In genomic region chr2:4476608-4477007, GRCm38 (mm10) we compare ENCODE assay signal across 24 mouse cellular contexts.
DNase-seq lines count a peak whose midpoint lies in the region; ATAC-seq and TF ChIP-seq lines count a peak whose summit lies in the region.
"Had no signal": no experiment of that assay in that cellular context is flagged by ENCODE, and none has a peak within 500 bp of the region (broad histone marks: within the 10 kb centered on the region; RNA-seq: fewer than 3 reads in every experiment).

No protein-coding gene starts in this region.

- no peak overlapping the region for H3K4me2 ChIP-seq in kidney, embryonic 15.5 days
- no peak overlapping the region for H3K4me2 ChIP-seq in embryonic facial prominence, embryonic 12.5 days (replicated peaks)
- H3K4me2 ChIP-seq in limb, embryonic 12.5 days: no peak overlapping the region
- no peak overlapping the region for H3K4me2 ChIP-seq in hindbrain, embryonic 12.5 days (replicated peaks)
- H3K4me2 ChIP-seq in midbrain, embryonic 15.5 days: no peak overlapping the region
- H3K4me2 ChIP-seq: hindbrain, embryonic 14.5 days; liver, embryonic 12.5 days; stomach, embryonic 15.5 days had no signal

- no peak overlapping the region for H3K27ac ChIP-seq in heart, adult 2 months
- H3K27ac ChIP-seq in kidney, embryonic 15.5 days: peak overlapping the region; percentile 9; the same call in 1 of the 2 replicates
- peak overlapping the region; percentile 59; the same call in 1 of the 2 replicates for H3K27ac ChIP-seq in embryonic facial prominence, embryonic 12.5 days
- peak overlapping the region; percentile 35; the same call in 1 of the 2 replicates for H3K27ac ChIP-seq in limb, embryonic 12.5 days
- H3K27ac ChIP-seq in hindbrain, embryonic 12.5 days: no peak overlapping the region
- H3K27ac ChIP-seq in midbrain, embryonic 15.5 days: no peak overlapping the region
- H3K27ac ChIP-seq: hindbrain, embryonic 14.5 days; liver, embryonic 12.5 days; midbrain, embryonic 10.5 days; stomach, embryonic 15.5 days had no signal

- H3K27me3 ChIP-seq in heart, adult 2 months (ENCODE audit: control insufficient read depth, insufficient read depth, low read length): no peaks in the 10 kb centered on the region
- no peaks in the 10 kb centered on the region for H3K27me3 ChIP-seq in kidney, embryonic 15.5 days
- H3K27me3 ChIP-seq in embryonic facial prominence, embryonic 12.5 days: no peaks in the 10 kb centered on the region
- no peaks in the 10 kb centered on the region for H3K27me3 ChIP-seq in limb, embryonic 12.5 days
- H3K27me3 ChIP-seq in hindbrain, embryonic 12.5 days: no peaks in the 10 kb centered on the region
- H3K27me3 ChIP-seq in midbrain, embryonic 15.5 days (replicated peaks): no peaks in the 10 kb centered on the region
- H3K27me3 ChIP-seq: liver, embryonic 12.5 days; Patski; stomach, embryonic 15.5 days had no signal

- TF ChIP-seq CTCF in heart, adult 2 months (IDR thresholded peaks at IDR 0.05): no peak

- no peak overlapping the region for H3K4me3 ChIP-seq in heart, adult 2 months
- no peak overlapping the region for H3K4me3 ChIP-seq in kidney, embryonic 15.5 days (replicated peaks)
- H3K4me3 ChIP-seq in embryonic facial prominence, embryonic 12.5 days: no peak overlapping the region
- H3K4me3 ChIP-seq in limb, embryonic 12.5 days (replicated peaks): no peak overlapping the region
- no peak overlapping the region for H3K4me3 ChIP-seq in hindbrain, embryonic 12.5 days
- H3K4me3 ChIP-seq in midbrain, embryonic 15.5 days: no peak overlapping the region
- H3K4me3 ChIP-seq: erythroblast, embryonic 14.5 days; liver, embryonic 12.5 days; midbrain, embryonic 10.5 days; stomach, embryonic 15.5 days had no signal

- H3K9me3 ChIP-seq in kidney, embryonic 15.5 days (replicated peaks): no peaks in the 10 kb centered on the region
- no peaks in the 10 kb centered on the region for H3K9me3 ChIP-seq in embryonic facial prominence, embryonic 12.5 days
- H3K9me3 ChIP-seq in limb, embryonic 12.5 days: no peaks in the 10 kb centered on the region
- no peaks in the 10 kb centered on the region for H3K9me3 ChIP-seq in hindbrain, embryonic 12.5 days (replicated peaks)
- no peaks in the 10 kb centered on the region for H3K9me3 ChIP-seq in midbrain, embryonic 15.5 days
- H3K9me3 ChIP-seq: liver, embryonic 12.5 days; midbrain, embryonic 10.5 days; stomach, embryonic 15.5 days had no signal

- H3K4me1 ChIP-seq in heart, adult 2 months (ENCODE audit: control insufficient read depth, insufficient read depth, low read length): peaks cover 27% of the 10 kb centered on the region
- peaks cover 34% of the 10 kb centered on the region for H3K4me1 ChIP-seq in kidney, embryonic 15.5 days
- H3K4me1 ChIP-seq in embryonic facial prominence, embryonic 12.5 days: peaks cover 27% of the 10 kb centered on the region
- peaks cover 33% of the 10 kb centered on the region for H3K4me1 ChIP-seq in limb, embryonic 12.5 days (replicated peaks)
- H3K4me1 ChIP-seq in hindbrain, embryonic 12.5 days: peaks cover 19% of the 10 kb centered on the region
- peaks cover 8% of the 10 kb centered on the region; the same call in 1 of the 2 replicates for H3K4me1 ChIP-seq in midbrain, embryonic 15.5 days
- H3K4me1 ChIP-seq: liver, embryonic 12.5 days; stomach, embryonic 15.5 days had no signal

- ATAC-seq in kidney, embryonic 15.5 days (replicated peaks; ENCODE audit: low FRiP score): no peak
- ATAC-seq in embryonic facial prominence, embryonic 12.5 days (ENCODE audit: insufficient number of reproducible peaks, insufficient read depth, low FRiP score, low TSS enrichment): no peak
- ATAC-seq in limb, embryonic 12.5 days (ENCODE audit: insufficient number of reproducible peaks, insufficient read depth, low FRiP score, low TSS enrichment, low read depth): no peak
- no peak for ATAC-seq in hindbrain, embryonic 12.5 days (ENCODE audit: low FRiP score)
- ATAC-seq in midbrain, embryonic 15.5 days (replicated peaks): no peak
- ATAC-seq: forebrain, embryonic 14.5 days; inflammation-experienced regulatory T-cells, adult 6 months; liver, embryonic 12.5 days had no signal

- peaks cover 10% of the 10 kb centered on the region for H3K36me3 ChIP-seq in heart, adult 2 months (ENCODE audit: control insufficient read depth, insufficient read depth, low read length)
- H3K36me3 ChIP-seq in kidney, embryonic 15.5 days: 0 out of 2 replicates have a peak, but pooled peaks cover 4% of the 10 kb centered on the region
- peaks cover 11% of the 10 kb centered on the region for H3K36me3 ChIP-seq in embryonic facial prominence, embryonic 12.5 days
- peaks cover 71% of the 10 kb centered on the region for H3K36me3 ChIP-seq in limb, embryonic 12.5 days
- peaks cover 23% of the 10 kb centered on the region for H3K36me3 ChIP-seq in hindbrain, embryonic 12.5 days
- H3K36me3 ChIP-seq in midbrain, embryonic 15.5 days (replicated peaks): no peaks in the 10 kb centered on the region; the same call in 1 of the 2 replicates
- H3K36me3 ChIP-seq: liver, embryonic 12.5 days; stomach, embryonic 15.5 days had no signal

- no peak overlapping the region for H3K9ac ChIP-seq in heart, adult 2 months (ENCODE audit: low read depth, low read length)
- no peak overlapping the region for H3K9ac ChIP-seq in kidney, embryonic 15.5 days
- H3K9ac ChIP-seq in embryonic facial prominence, embryonic 12.5 days: no peak overlapping the region
- no peak overlapping the region for H3K9ac ChIP-seq in limb, embryonic 12.5 days (replicated peaks)
- no peak overlapping the region for H3K9ac ChIP-seq in hindbrain, embryonic 12.5 days
- H3K9ac ChIP-seq in midbrain, embryonic 15.5 days: no peak overlapping the region
- H3K9ac ChIP-seq: hindbrain, embryonic 14.5 days; liver, embryonic 12.5 days; stomach, embryonic 15.5 days had no signal

- no peak for TF ChIP-seq POLR2A in heart, adult 2 months (IDR thresholded peaks at IDR 0.05; ENCODE audit: insufficient read depth, low read depth, low read length)

- intact Hi-C loops in heart, adult 2 months (cut with DNase I): no loop called here

- peak; percentile 15 to 20 for DNase-seq in heart, adult 18-20 months
- DNase-seq in heart, adult 2 months: no peak
- DNase-seq in kidney, adult 11 months: no peak
- DNase-seq: cerebellum, adult 11 months; cerebellum, adult 9-11 months; gastrocnemius, postnatal 14 days; kidney, adult 2 months; kidney, postnatal 14 days; left cerebral cortex, postnatal 4 days; lung, adult 18-20 months; thymus, postnatal 36 days had no signal

- no peak for TF ChIP-seq EP300 in heart, adult 2 months (IDR thresholded peaks at IDR 0.05; ENCODE audit: insufficient read depth, low read depth, low read length)

- H3K79me2 ChIP-seq in heart, adult 2 months (replicated peaks; ENCODE audit: control insufficient read depth, insufficient read depth, low read length): no peaks in the 10 kb centered on the region

- WGBS in heart, adult 2 months: 46% methylated on average over 5 of the region's 5 CpGs
- 83% methylated on average over 5 of the region's 5 CpGs for WGBS in kidney, embryonic 15.5 days
- WGBS in embryonic facial prominence, embryonic 12.5 days: 89% methylated on average over 5 of the region's 5 CpGs
- 88% methylated on average over 5 of the region's 5 CpGs for WGBS in limb, embryonic 12.5 days
- WGBS in hindbrain, embryonic 12.5 days: 88% methylated on average over 5 of the region's 5 CpGs
- 90% methylated on average over 5 of the region's 5 CpGs for WGBS in midbrain, embryonic 15.5 days

Comparison
In these comparisons a context has a peak if more than half of its experiments do, and no peak if none do; other contexts are left out.
1. DNase-seq: peak in heart, adult 18-20 months (2 of 2); none in heart, adult 2 months (0 of 2) and kidney, adult 11 months (single experiment).
2. H3K27ac ChIP-seq: peak in kidney, embryonic 15.5 days (single experiment), embryonic facial prominence, embryonic 12.5 days (single experiment) and limb, embryonic 12.5 days (single experiment); none in heart, adult 2 months (single experiment), hindbrain, embryonic 12.5 days (single experiment) and midbrain, embryonic 15.5 days (single experiment).